Mouse (Mus musculus): Measurements from ENCODE around the gene Wdr73. TPM values are rescaled to one million over a fixed set of nuclear protein-coding genes. Genes with fewer than 3 reads are reported as not detected.

Gene Wdr73
- polyA plus RNA-seq, 1 experiment, result 12.8 TPM

- H3K4me1 ChIP-seq (ENCODE audit: control insufficient read depth, insufficient read depth, insufficient read length), result no peaks in the 10 kb centered on the region; the same call in 1 of the 2 replicates
- DNase-seq (ENCODE audit: low read depth in 1 of 2, low spot score in 2 of 2), result no peak
- no peaks in the 10 kb centered on the region for H3K27me3 ChIP-seq (ENCODE audit: control insufficient read depth, insufficient read depth, low read length)
- peaks cover 20% of the 10 kb centered on the region for H3K36me3 ChIP-seq (ENCODE audit: control insufficient read depth, insufficient read depth, low read length)
- TF ChIP-seq POLR2A (IDR thresholded peaks at IDR 0.05; ENCODE audit: low read depth, low read length), result no peak
- no peak for TF ChIP-seq CTCF (IDR thresholded peaks at IDR 0.05; ENCODE audit: extremely low read depth, insufficient read depth, insufficient read length, insufficient replicate concordance)
- WGBS, result 77% methylated on average over 1 of the region's 1 CpGs
- H3K27ac ChIP-seq (ENCODE audit: insufficient read depth, low read length), result no peak overlapping the region
- H3K4me3 ChIP-seq (ENCODE audit: extremely low read depth, insufficient read depth, insufficient read length), result no peak overlapping the region
These were observed 31.7 kb upstream of the Wdr73 start for GRCm38 (mm10) chr7:80932777-80933176.

- no peak for DNase-seq (ENCODE audit: low read depth in 1 of 2, low spot score in 2 of 2)
- H3K27me3 ChIP-seq (ENCODE audit: control insufficient read depth, insufficient read depth, low read length), result no peaks in the 10 kb centered on the region
- H3K4me1 ChIP-seq (ENCODE audit: control insufficient read depth, insufficient read depth, insufficient read length), result no peaks in the 10 kb centered on the region; the same call in 1 of the 2 replicates
- H3K27ac ChIP-seq (ENCODE audit: insufficient read depth, low read length), result no peak overlapping the region
- TF ChIP-seq CTCF (IDR thresholded peaks at IDR 0.05; ENCODE audit: extremely low read depth, insufficient read depth, insufficient read length, insufficient replicate concordance) (no peak), POLR2A (IDR thresholded peaks at IDR 0.05; ENCODE audit: low read depth, low read length) (no peak)
- WGBS, result 90% methylated on average over 8 of the region's 8 CpGs
- H3K36me3 ChIP-seq (ENCODE audit: control insufficient read depth, insufficient read depth, low read length), result peaks cover 25% of the 10 kb centered on the region
- no peak overlapping the region for H3K4me3 ChIP-seq (ENCODE audit: extremely low read depth, insufficient read depth, insufficient read length)
These were observed 30.6 kb upstream of the Wdr73 start for GRCm38 (mm10) chr7:80931618-80932207.

GRCm38 (mm10) chr7:80923165-80923564, 22.1 kb upstream of the Wdr73 start:
- Histone ChIP-seq H3K36me3 (ENCODE audit: control insufficient read depth, insufficient read depth, low read length) (peaks cover 24% of the 10 kb centered on the region), H3K4me3 (ENCODE audit: extremely low read depth, insufficient read depth, insufficient read length) (no peak overlapping the region), H3K4me1 (ENCODE audit: control insufficient read depth, insufficient read depth, insufficient read length) (peaks cover 3% of the 10 kb centered on the region; the same call in 1 of the 2 replicates), H3K27me3 (ENCODE audit: control insufficient read depth, insufficient read depth, low read length) (no peaks in the 10 kb centered on the region), H3K27ac (ENCODE audit: insufficient read depth, low read length) (no peak overlapping the region)
- 89% methylated on average over 2 of the region's 2 CpGs for WGBS
- no peak for DNase-seq (ENCODE audit: low read depth in 1 of 2, low spot score in 2 of 2)
- TF ChIP-seq CTCF (IDR thresholded peaks at IDR 0.05; ENCODE audit: extremely low read depth, insufficient read depth, insufficient read length, insufficient replicate concordance) (no peak), POLR2A (IDR thresholded peaks at IDR 0.05; ENCODE audit: low read depth, low read length) (no peak)

- H3K27ac ChIP-seq (ENCODE audit: insufficient read depth, low read length), result no peak overlapping the region
- no peak for DNase-seq (ENCODE audit: low read depth in 1 of 2, low spot score in 2 of 2)
- no peaks in the 10 kb centered on the region for H3K27me3 ChIP-seq (ENCODE audit: control insufficient read depth, insufficient read depth, low read length)
- peaks cover 21% of the 10 kb centered on the region for H3K36me3 ChIP-seq (ENCODE audit: control insufficient read depth, insufficient read depth, low read length)
- H3K4me3 ChIP-seq (ENCODE audit: extremely low read depth, insufficient read depth, insufficient read length), result no peak overlapping the region
- 71% methylated on average over 5 of the region's 5 CpGs for WGBS
- peaks cover 4% of the 10 kb centered on the region; the same call in 1 of the 2 replicates for H3K4me1 ChIP-seq (ENCODE audit: control insufficient read depth, insufficient read depth, insufficient read length)
- TF ChIP-seq CTCF (IDR thresholded peaks at IDR 0.05; ENCODE audit: extremely low read depth, insufficient read depth, insufficient read length, insufficient replicate concordance) (no peak), POLR2A (IDR thresholded peaks at IDR 0.05; ENCODE audit: low read depth, low read length) (no peak)
These were observed 18.6 kb upstream of the Wdr73 start for GRCm38 (mm10) chr7:80919647-80920008.

- peak in 1 of 2 experiments; percentile 35 for DNase-seq (ENCODE audit: low read depth in 1 of 2, low spot score in 2 of 2)
- H3K27me3 ChIP-seq (ENCODE audit: control insufficient read depth, insufficient read depth, low read length), result no peaks in the 10 kb centered on the region
- H3K36me3 ChIP-seq (ENCODE audit: control insufficient read depth, insufficient read depth, low read length), result peaks cover 24% of the 10 kb centered on the region
- no peak overlapping the region for H3K4me3 ChIP-seq (ENCODE audit: extremely low read depth, insufficient read depth, insufficient read length)
- peak overlapping the region; percentile 38; the same call in 1 of the 2 replicates for H3K27ac ChIP-seq (ENCODE audit: insufficient read depth, low read length)
- H3K4me1 ChIP-seq (ENCODE audit: control insufficient read depth, insufficient read depth, insufficient read length), result peaks cover 4% of the 10 kb centered on the region; the same call in 1 of the 2 replicates
- whole genome bisulfite sequencing, result 27% methylated on average over 8 of the region's 8 CpGs
- no peak for TF ChIP-seq CTCF (IDR thresholded peaks at IDR 0.05; ENCODE audit: extremely low read depth, insufficient read depth, insufficient read length, insufficient replicate concordance)
These were observed 18.0 kb upstream of the Wdr73 start for GRCm38 (mm10) chr7:80918982-80919646.

- peaks cover 26% of the 10 kb centered on the region for H3K36me3 ChIP-seq (ENCODE audit: control insufficient read depth, insufficient read depth, low read length)
- 68% methylated on average over 4 of the region's 4 CpGs for WGBS
- no peak overlapping the region for H3K27ac ChIP-seq (ENCODE audit: insufficient read depth, low read length)
- TF ChIP-seq CTCF (IDR thresholded peaks at IDR 0.05; ENCODE audit: extremely low read depth, insufficient read depth, insufficient read length, insufficient replicate concordance) (no peak), POLR2A (IDR thresholded peaks at IDR 0.05; ENCODE audit: low read depth, low read length) (no peak)
- H3K4me1 ChIP-seq (ENCODE audit: control insufficient read depth, insufficient read depth, insufficient read length), result peaks cover 4% of the 10 kb centered on the region; the same call in 1 of the 2 replicates
- H3K27me3 ChIP-seq (ENCODE audit: control insufficient read depth, insufficient read depth, low read length), result no peaks in the 10 kb centered on the region
- no peak overlapping the region for H3K4me3 ChIP-seq (ENCODE audit: extremely low read depth, insufficient read depth, insufficient read length)
- DNase-seq (ENCODE audit: low read depth in 1 of 2, low spot score in 2 of 2), result no peak
These were observed 16.9 kb upstream of the Wdr73 start for GRCm38 (mm10) chr7:80917916-80918465.

- Histone ChIP-seq H3K27ac (ENCODE audit: insufficient read depth, low read length) (no peak overlapping the region), H3K36me3 (ENCODE audit: control insufficient read depth, insufficient read depth, low read length) (peaks cover 22% of the 10 kb centered on the region)
These were observed 11.4 kb upstream of the Wdr73 start for GRCm38 (mm10) chr7:80912496-80912895.

More at GRCm38 (mm10) chr7:80912496-80912895, 11.4 kb upstream of the Wdr73 start:
- H3K4me1 ChIP-seq (ENCODE audit: control insufficient read depth, insufficient read depth, insufficient read length), result no peaks in the 10 kb centered on the region
- H3K4me3 ChIP-seq (ENCODE audit: extremely low read depth, insufficient read depth, insufficient read length), result no peak overlapping the region
- DNase-seq (ENCODE audit: low read depth in 1 of 2, low spot score in 2 of 2), result no peak
- 75% methylated on average over 8 of the region's 8 CpGs for WGBS
- TF ChIP-seq POLR2A (IDR thresholded peaks at IDR 0.05; ENCODE audit: low read depth, low read length) (no peak), CTCF (IDR thresholded peaks at IDR 0.05; ENCODE audit: extremely low read depth, insufficient read depth, insufficient read length, insufficient replicate concordance) (no peak)
- H3K27me3 ChIP-seq (ENCODE audit: control insufficient read depth, insufficient read depth, low read length), result no peaks in the 10 kb centered on the region
